Mouse (Mus musculus) embryonic facial prominence, embryonic 13.5 days (tissue): ENCODE data around the gene Scd1. TPM values are rescaled to one million over a fixed set of nuclear protein-coding genes. Genes with fewer than 3 reads are reported as not detected.

Experiments used
- ATAC-seq: fragments of 200-750 bp; cut with Nextera tagmentation; 2 replicates; pipeline ENCODE4 v1.8.0; 2017; ENCODE audit warnings: low read depth; ENCODE audit not compliant: insufficient number of reproducible peaks, insufficient read depth, low FRiP score, low TSS enrichment
- H3K27ac ChIP-seq: fragments of 300-500 bp; sonication (generic); 2 replicates; pipeline ENCODE4 v1.5.1; 2015; ENCODE audit warnings: moderate library complexity, mild to moderate bottlenecking, inconsistent platforms
- H3K27me3 ChIP-seq: fragments of 300-500 bp; sonication (generic); 2 replicates; pipeline ENCODE4 v1.6.1; 2015; ENCODE audit warnings: mild to moderate bottlenecking, inconsistent platforms
- H3K36me3 ChIP-seq: fragments of 300-500 bp; sonication (generic); 2 replicates; pipeline ENCODE4 v1.6.1; 2015; ENCODE audit warnings: mild to moderate bottlenecking, inconsistent platforms
- H3K4me1 ChIP-seq: fragments of 300-500 bp; sonication (generic); 2 replicates; pipeline ENCODE4 v1.6.1; 2015; ENCODE audit warnings: inconsistent platforms
- H3K4me2 ChIP-seq: fragments of 300-500 bp; sonication (generic); 2 replicates; pipeline ENCODE4 v1.6.1; 2015; ENCODE audit warnings: moderate library complexity, mild to moderate bottlenecking, inconsistent platforms
- H3K4me3 ChIP-seq: fragments of 300-500 bp; sonication (generic); 2 replicates; pipeline ENCODE4 v1.5.1; 2015; ENCODE audit warnings: mild to moderate bottlenecking, inconsistent platforms
- H3K9ac ChIP-seq: fragments of 300-500 bp; sonication (generic); 2 replicates; pipeline ENCODE4 v1.6.1; 2015; ENCODE audit warnings: mild to moderate bottlenecking, inconsistent platforms
- H3K9me3 ChIP-seq: fragments of 300-500 bp; sonication (generic); 2 replicates; pipeline ENCODE4 v1.6.1; 2016; ENCODE audit warnings: inconsistent platforms
- WGBS: fragments of 180-500 bp; shearing (Covaris S2); methylation state at CpG from one replicate; pipeline ENCODE4 v1.1.7; 2015; ENCODE audit warnings: mixed read lengths; 5-methylcytosine and 5-hydroxymethylcytosine counted together
- polyA plus RNA-seq: library from polyadenylated mRNA; unstranded; fragments of >200 nt; fragmentation: Nextera tagmentation; extraction: Ambion mirVana; gene quantifications from 2 replicates; pipeline ENCODE4 v1.2.1, GENCODE M21; 2015

The Scd1 gene
- polyA plus RNA-seq, 1 experiment from 2014 or later, result 9.0 TPM

- H3K9me3 ChIP-seq, result no peaks in the 10 kb centered on the region
- H3K4me2 ChIP-seq, result no peak overlapping the region
- H3K4me1 ChIP-seq, result no peaks in the 10 kb centered on the region
- no peak for ATAC-seq
- no peaks in the 10 kb centered on the region for H3K36me3 ChIP-seq
- 60% methylated on average over 9 of the region's 9 CpGs for WGBS
- no peak overlapping the region for H3K4me3 ChIP-seq
- H3K27ac ChIP-seq, result no peak overlapping the region
- 0 out of 2 replicates have a peak overlapping the region, but pooled peaks have one; percentile 11 for H3K9ac ChIP-seq
- peaks cover 4% of the 10 kb centered on the region; the same call in 1 of the 2 replicates for H3K27me3 ChIP-seq
Measured at GRCm38 (mm10) chr19:44418544-44418943, 10.9 kb upstream of the Scd1 start.

- no peak overlapping the region for H3K4me3 ChIP-seq
- H3K27me3 ChIP-seq, result peaks cover 4% of the 10 kb centered on the region; the same call in 1 of the 2 replicates
- 81% methylated on average over 5 of the region's 5 CpGs for WGBS
- H3K27ac ChIP-seq, result no peak overlapping the region
- no peak for ATAC-seq
- H3K9ac ChIP-seq, result no peak overlapping the region
- H3K4me1 ChIP-seq, result no peaks in the 10 kb centered on the region
- H3K9me3 ChIP-seq, result no peaks in the 10 kb centered on the region
- no peaks in the 10 kb centered on the region for H3K36me3 ChIP-seq
- H3K4me2 ChIP-seq, result no peak overlapping the region
Measured at GRCm38 (mm10) chr19:44418061-44418460, 10.4 kb upstream of the Scd1 start.

- Histone ChIP-seq H3K4me3 (no peak overlapping the region), H3K9me3 (no peaks in the 10 kb centered on the region), H3K9ac (no peak overlapping the region), H3K27me3 (no peaks in the 10 kb centered on the region; the same call in 1 of the 2 replicates), H3K4me2 (no peak overlapping the region), H3K36me3 (no peaks in the 10 kb centered on the region), H3K27ac (no peak overlapping the region), H3K4me1 (no peaks in the 10 kb centered on the region)
- 62% methylated on average over 4 of the region's 4 CpGs for WGBS
- ATAC-seq, result no peak
Measured at GRCm38 (mm10) chr19:44417448-44417847, 9.8 kb upstream of the Scd1 start.

- WGBS, result 69% methylated on average over 5 of the region's 5 CpGs
- H3K27ac ChIP-seq, result no peak overlapping the region
- H3K4me1 ChIP-seq, result no peaks in the 10 kb centered on the region
- no peaks in the 10 kb centered on the region for H3K9me3 ChIP-seq
- H3K36me3 ChIP-seq, result no peaks in the 10 kb centered on the region
- H3K9ac ChIP-seq, result no peak overlapping the region
- H3K4me3 ChIP-seq, result no peak overlapping the region
- no peaks in the 10 kb centered on the region; the same call in 1 of the 2 replicates for H3K27me3 ChIP-seq
- ATAC-seq, result no peak
- no peak overlapping the region for H3K4me2 ChIP-seq
Measured at GRCm38 (mm10) chr19:44416240-44416639, 8.6 kb upstream of the Scd1 start.

GRCm38 (mm10) chr19:44415464-44415863 is 7.8 kb upstream of the Scd1 start:
- WGBS, result 87% methylated on average over 5 of the region's 5 CpGs
- no peak overlapping the region for H3K9ac ChIP-seq
- H3K4me3 ChIP-seq, result no peak overlapping the region
- no peaks in the 10 kb centered on the region for H3K36me3 ChIP-seq
- no peak overlapping the region for H3K27ac ChIP-seq
- no peak for ATAC-seq
- H3K27me3 ChIP-seq, result no peaks in the 10 kb centered on the region; the same call in 1 of the 2 replicates
- H3K4me1 ChIP-seq, result no peaks in the 10 kb centered on the region
- H3K4me2 ChIP-seq, result no peak overlapping the region
- no peaks in the 10 kb centered on the region for H3K9me3 ChIP-seq

- Histone ChIP-seq H3K9me3 (no peaks in the 10 kb centered on the region), H3K27me3 (no peaks in the 10 kb centered on the region), H3K36me3 (no peaks in the 10 kb centered on the region), H3K4me1 (peaks cover 20% of the 10 kb centered on the region), H3K4me3 (no peak overlapping the region), H3K4me2 (no peak overlapping the region), H3K27ac (no peak overlapping the region), H3K9ac (no peak overlapping the region)
- ATAC-seq, result no peak
- 90% methylated on average over 20 of the region's 20 CpGs for WGBS
Measured at GRCm38 (mm10) chr19:44410269-44410992, 2.8 kb upstream of the Scd1 start.

- peak overlapping the region; percentile 88 for H3K27ac ChIP-seq
- H3K4me1 ChIP-seq, result peaks cover 22% of the 10 kb centered on the region
- no peak for ATAC-seq
- H3K9ac ChIP-seq, result peak overlapping the region; percentile 63
- H3K36me3 ChIP-seq, result peaks cover 9% of the 10 kb centered on the region; the same call in 1 of the 2 replicates
- peak overlapping the region; percentile 87 for H3K4me2 ChIP-seq
- H3K4me3 ChIP-seq, result peak overlapping the region; percentile 53
- no peaks in the 10 kb centered on the region for H3K9me3 ChIP-seq
- no peaks in the 10 kb centered on the region for H3K27me3 ChIP-seq
- 62% methylated on average over 4 of the region's 4 CpGs for WGBS
Measured at GRCm38 (mm10) chr19:44408595-44408994, 916 bp upstream of the Scd1 start.

GRCm38 (mm10) chr19:44408223-44408545 is 505 bp upstream of the Scd1 start:
- Histone ChIP-seq H3K9ac (peak overlapping the region; percentile 63), H3K36me3 (peaks cover 11% of the 10 kb centered on the region; the same call in 1 of the 2 replicates), H3K27me3 (no peaks in the 10 kb centered on the region), H3K9me3 (no peaks in the 10 kb centered on the region), H3K4me2 (peak overlapping the region; percentile 87), H3K27ac (peak overlapping the region; percentile 88), H3K4me3 (peak overlapping the region; percentile 53), H3K4me1 (peaks cover 22% of the 10 kb centered on the region)
- 0 out of 2 replicates have a peak, but pooled peaks have one; percentile 76 for ATAC-seq
- 0% methylated on average over 14 of the region's 14 CpGs for WGBS

- no peaks in the 10 kb centered on the region for H3K27me3 ChIP-seq
- H3K27ac ChIP-seq, result no peak overlapping the region
- no peak overlapping the region for H3K9ac ChIP-seq
- WGBS, result 83% methylated on average over 6 of the region's 6 CpGs
- H3K4me3 ChIP-seq, result no peak overlapping the region
- H3K36me3 ChIP-seq, result peaks cover 52% of the 10 kb centered on the region
- peaks cover 19% of the 10 kb centered on the region for H3K4me1 ChIP-seq
- H3K9me3 ChIP-seq, result no peaks in the 10 kb centered on the region
- H3K4me2 ChIP-seq, result no peak overlapping the region
- no peak for ATAC-seq
Measured at GRCm38 (mm10) chr19:44403546-44403945, 4.1 kb downstream of the Scd1 start.

- Histone ChIP-seq H3K9ac (no peak overlapping the region), H3K27me3 (no peaks in the 10 kb centered on the region), H3K4me3 (no peak overlapping the region), H3K4me2 (no peak overlapping the region), H3K4me1 (peaks cover 4% of the 10 kb centered on the region), H3K9me3 (no peaks in the 10 kb centered on the region), H3K27ac (no peak overlapping the region), H3K36me3 (peaks cover 69% of the 10 kb centered on the region)
- no peak for ATAC-seq
- 90% methylated on average over 8 of the region's 8 CpGs for WGBS
Measured at GRCm38 (mm10) chr19:44400484-44401197, 7.0 kb downstream of the Scd1 start.

GRCm38 (mm10) chr19:44400076-44400475 is 7.6 kb downstream of the Scd1 start:
- 93% methylated on average over 18 of the region's 18 CpGs for WGBS
- ATAC-seq, result no peak
- peaks cover 71% of the 10 kb centered on the region for H3K36me3 ChIP-seq

GRCm38 (mm10) chr19:44396742-44397141 is 10.9 kb downstream of the Scd1 start:
- Histone ChIP-seq H3K27me3 (no peaks in the 10 kb centered on the region), H3K4me2 (no peak overlapping the region), H3K27ac (no peak overlapping the region), H3K9ac (no peak overlapping the region), H3K9me3 (no peaks in the 10 kb centered on the region), H3K4me1 (no peaks in the 10 kb centered on the region; the same call in 1 of the 2 replicates), H3K36me3 (peaks cover 47% of the 10 kb centered on the region), H3K4me3 (no peak overlapping the region)
- ATAC-seq, result no peak
- 83% methylated on average over 5 of the region's 5 CpGs for WGBS

More at GRCm38 (mm10) chr19:44400076-44400475, 7.6 kb downstream of the Scd1 start:
- Histone ChIP-seq H3K27ac (no peak overlapping the region), H3K27me3 (no peaks in the 10 kb centered on the region), H3K4me2 (no peak overlapping the region), H3K9ac (no peak overlapping the region), H3K9me3 (no peaks in the 10 kb centered on the region), H3K4me1 (no peaks in the 10 kb centered on the region; the same call in 1 of the 2 replicates), H3K4me3 (no peak overlapping the region)
